Mouse (Mus musculus) ES-E14 (cell line): ENCODE results near the gene Ndufv1.

Experiments used
- CHD2 ChIP-seq: IDR thresholded peaks from 2 replicates; pipeline ENCODE4 v1.6.1; 2014; ENCODE audit warnings: mild to moderate bottlenecking, low read depth, low read length, inconsistent platforms
- HCFC1 ChIP-seq: IDR thresholded peaks from 2 replicates; pipeline ENCODE4 v1.6.1; 2012; ENCODE audit warnings: low read length, inconsistent platforms, borderline replicate concordance; ENCODE audit not compliant: insufficient read depth
- MAFK ChIP-seq: IDR thresholded peaks from 2 replicates; pipeline ENCODE4 v1.6.1; 2014; ENCODE audit warnings: mild to moderate bottlenecking, low read depth, low read length, inconsistent platforms; ENCODE audit not compliant: insufficient read depth
- ZC3H11A ChIP-seq: IDR thresholded peaks from 2 replicates; pipeline ENCODE4 v1.6.1; 2012; ENCODE audit warnings: low read depth, mild to moderate bottlenecking, inconsistent platforms, low read length, borderline replicate concordance
- ZNF384 ChIP-seq: IDR thresholded peaks from 2 replicates; pipeline ENCODE4 v1.6.1; 2012; ENCODE audit warnings: low read depth, low read length, inconsistent platforms

DNA sequence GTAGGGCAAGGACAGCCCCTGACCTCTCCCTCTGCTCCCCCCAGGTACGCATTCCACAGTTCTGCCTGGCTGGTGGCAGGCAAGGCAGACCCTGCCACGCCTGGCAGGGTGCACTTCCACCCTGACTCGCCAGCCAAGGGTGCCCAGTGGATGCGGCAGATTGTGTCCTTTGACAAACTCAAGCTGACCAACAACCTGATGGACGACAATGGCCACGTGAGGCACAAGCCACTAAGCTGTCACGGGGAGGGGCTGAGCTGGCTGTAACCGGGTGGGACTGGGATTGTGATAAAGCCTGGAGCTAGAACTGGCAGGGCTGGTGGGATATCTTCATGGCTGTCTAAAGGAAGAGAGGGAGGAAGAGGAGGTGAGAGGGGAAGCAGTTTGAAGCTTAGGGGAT lies 15.4 kb downstream of the Ndufv1 start:
- TF ChIP-seq CHD2 (no peak), MAFK (no peak), ZNF384 (no peak), HCFC1 (no peak), ZC3H11A (no peak)
